Mouse (Mus musculus): ENCODE results near the gene Cavin3. TPM values are rescaled to one million over a fixed set of nuclear protein-coding genes. Genes with fewer than 3 reads are reported as not detected.

Gene Cavin3
- polyA plus RNA-seq (2014; fragmentation: Nextera tagmentation; extraction: Ambion mirVana), result 96.0 and 96.7 TPM in 2 replicates

GRCm38 (mm10) chr7:105481505-105482411 is at the start of gene Cavin3:
TSS of gene Cavin3 (minus strand) at chr7:105482300.
- H3K36me3 ChIP-seq (ENCODE audit: control insufficient read depth, insufficient read depth, low read length), result no peaks in the 10 kb centered on the region
- peak within 1 kb of the TSS; percentile 76 for H3K9ac ChIP-seq (ENCODE audit: low read length)
- ATAC-seq (replicated peaks; ENCODE audit: low FRiP score, low TSS enrichment, low read depth), result peak; percentile 84
- peak within 1 kb of the TSS; percentile 49 for H3K4me3 ChIP-seq (ENCODE audit: low read depth, low read length)
- no peaks in the 10 kb centered on the region for H3K9me3 ChIP-seq (ENCODE audit: control insufficient read depth, low read length)
- H3K27ac ChIP-seq (ENCODE audit: low read depth), result peak within 1 kb of the TSS; percentile 85
- 3% methylated on average over 62 of the region's 63 CpGs for WGBS
- peak; percentile 85 for DNase-seq (ENCODE audit: low spot score)
- H3K4me1 ChIP-seq (replicated peaks; ENCODE audit: control insufficient read depth, insufficient read depth, low read length), result peaks cover 14% of the 10 kb centered on the region
- H3K27me3 ChIP-seq (replicated peaks; ENCODE audit: control insufficient read depth, insufficient read depth, low read length), result no peaks in the 10 kb centered on the region
- peak within 1 kb of the TSS; percentile 82 for H3K4me2 ChIP-seq (ENCODE audit: low read length)

DNA sequence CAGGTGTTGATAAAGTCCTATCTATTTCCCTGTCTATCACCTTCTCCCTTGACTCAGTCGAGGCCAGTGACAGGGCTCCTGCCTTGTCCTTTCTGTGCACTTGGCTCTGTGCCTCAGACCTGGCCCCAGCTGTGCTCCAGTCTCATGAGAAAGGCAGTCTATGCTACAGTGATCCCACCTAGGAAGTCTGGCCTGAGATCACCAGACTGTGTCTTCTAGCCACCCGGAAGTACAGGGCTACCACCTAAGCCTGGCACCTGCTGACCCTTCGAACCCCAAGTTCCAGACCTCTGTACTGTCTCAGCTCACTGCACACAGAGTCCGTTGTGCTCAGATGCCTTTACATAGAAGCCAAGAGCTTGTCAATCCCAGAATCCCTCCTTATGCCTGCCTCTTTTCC is 46.0 kb upstream of the Cavin3 start:
- no peak overlapping the region for H3K9ac ChIP-seq (ENCODE audit: low read length)
- WGBS, result 74% methylated on average over 4 of the region's 4 CpGs

DNA sequence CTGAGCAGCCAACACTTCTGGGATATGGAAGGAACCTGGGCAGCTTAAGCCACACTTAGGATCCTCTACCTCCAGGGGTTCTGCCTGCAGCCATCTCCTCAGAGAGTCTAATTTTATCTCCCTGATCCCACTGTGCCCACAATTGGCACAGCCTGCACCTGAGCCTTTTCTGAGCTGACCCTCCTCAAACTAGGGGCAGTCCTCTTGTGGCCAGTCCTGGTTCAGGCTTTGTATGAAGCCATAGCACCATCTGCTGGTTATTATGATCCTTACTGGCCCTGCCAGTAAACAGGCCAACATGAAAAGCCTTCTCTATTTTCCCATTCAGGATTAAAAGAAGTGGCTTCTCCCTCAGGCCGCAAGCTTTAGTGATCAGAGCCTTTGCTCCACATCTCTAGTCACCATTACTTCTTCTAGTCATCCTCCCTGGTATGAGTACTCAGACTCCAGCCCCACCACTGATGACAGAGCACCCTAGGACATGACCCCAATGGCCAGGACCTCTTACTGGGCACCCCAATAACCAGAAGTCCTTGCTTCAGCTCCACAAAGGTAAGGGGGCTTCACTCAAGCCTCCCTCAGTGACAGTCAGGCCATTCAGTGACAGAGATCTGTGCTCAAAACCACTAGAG is 45.3 kb upstream of the Cavin3 start:
- DNase-seq (ENCODE audit: low spot score), result no peak
- Histone ChIP-seq H3K4me1 (replicated peaks; ENCODE audit: control insufficient read depth, insufficient read depth, low read length) (no peaks in the 10 kb centered on the region), H3K27me3 (replicated peaks; ENCODE audit: control insufficient read depth, insufficient read depth, low read length) (no peaks in the 10 kb centered on the region), H3K36me3 (ENCODE audit: control insufficient read depth, insufficient read depth, low read length) (no peaks in the 10 kb centered on the region), H3K4me3 (ENCODE audit: low read depth, low read length) (no peak overlapping the region), H3K4me2 (ENCODE audit: low read length) (no peak overlapping the region), H3K9ac (ENCODE audit: low read length) (no peak overlapping the region), H3K27ac (ENCODE audit: low read depth) (no peak overlapping the region), H3K9me3 (ENCODE audit: control insufficient read depth, low read length) (no peaks in the 10 kb centered on the region)
- WGBS, result 57% methylated on average over 1 of the region's 1 CpGs
- ATAC-seq (replicated peaks; ENCODE audit: low FRiP score, low TSS enrichment, low read depth), result no peak

More for the DNA sequence above, 46.0 kb upstream of the Cavin3 start:
- DNase-seq (ENCODE audit: low spot score), result no peak
- Histone ChIP-seq H3K4me3 (ENCODE audit: low read depth, low read length) (no peak overlapping the region), H3K36me3 (ENCODE audit: control insufficient read depth, insufficient read depth, low read length) (no peaks in the 10 kb centered on the region), H3K27me3 (replicated peaks; ENCODE audit: control insufficient read depth, insufficient read depth, low read length) (no peaks in the 10 kb centered on the region), H3K4me2 (ENCODE audit: low read length) (no peak overlapping the region), H3K9me3 (ENCODE audit: control insufficient read depth, low read length) (no peaks in the 10 kb centered on the region), H3K27ac (ENCODE audit: low read depth) (no peak overlapping the region), H3K4me1 (replicated peaks; ENCODE audit: control insufficient read depth, insufficient read depth, low read length) (no peaks in the 10 kb centered on the region)
- ATAC-seq (replicated peaks; ENCODE audit: low FRiP score, low TSS enrichment, low read depth), result no peak

DNA sequence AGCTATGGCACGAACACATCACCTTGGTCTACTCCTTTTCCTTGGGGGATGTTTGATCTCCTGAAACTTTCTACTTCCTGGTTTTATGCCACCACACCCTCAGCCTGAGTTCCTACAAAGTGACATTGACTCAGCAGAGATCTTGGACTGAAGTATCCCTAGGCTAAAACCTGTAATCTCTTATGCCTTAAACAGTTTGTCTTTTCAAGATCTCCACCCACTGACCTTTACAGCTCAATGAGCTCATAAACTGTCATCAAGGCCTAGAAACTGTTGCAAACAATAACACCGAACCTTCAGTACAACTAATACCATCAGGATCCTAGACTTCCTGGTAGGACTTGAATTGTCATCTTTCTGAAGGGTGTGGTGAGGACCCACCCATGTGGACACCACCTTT is 42.1 kb upstream of the Cavin3 start:
- WGBS, result 72% methylated on average over 2 of the region's 2 CpGs
- H3K9me3 ChIP-seq (ENCODE audit: control insufficient read depth, low read length), result no peaks in the 10 kb centered on the region
- DNase-seq (ENCODE audit: low spot score), result no peak
- no peak overlapping the region for H3K4me2 ChIP-seq (ENCODE audit: low read length)
- H3K4me3 ChIP-seq (ENCODE audit: low read depth, low read length), result no peak overlapping the region
- no peaks in the 10 kb centered on the region for H3K27me3 ChIP-seq (replicated peaks; ENCODE audit: control insufficient read depth, insufficient read depth, low read length)
- H3K9ac ChIP-seq (ENCODE audit: low read length), result no peak overlapping the region
- ATAC-seq (replicated peaks; ENCODE audit: low FRiP score, low TSS enrichment, low read depth), result no peak
- no peaks in the 10 kb centered on the region for H3K36me3 ChIP-seq (ENCODE audit: control insufficient read depth, insufficient read depth, low read length)
- no peaks in the 10 kb centered on the region; the same call in 1 of the 2 replicates for H3K4me1 ChIP-seq (replicated peaks; ENCODE audit: control insufficient read depth, insufficient read depth, low read length)
- H3K27ac ChIP-seq (ENCODE audit: low read depth), result no peak overlapping the region

DNA sequence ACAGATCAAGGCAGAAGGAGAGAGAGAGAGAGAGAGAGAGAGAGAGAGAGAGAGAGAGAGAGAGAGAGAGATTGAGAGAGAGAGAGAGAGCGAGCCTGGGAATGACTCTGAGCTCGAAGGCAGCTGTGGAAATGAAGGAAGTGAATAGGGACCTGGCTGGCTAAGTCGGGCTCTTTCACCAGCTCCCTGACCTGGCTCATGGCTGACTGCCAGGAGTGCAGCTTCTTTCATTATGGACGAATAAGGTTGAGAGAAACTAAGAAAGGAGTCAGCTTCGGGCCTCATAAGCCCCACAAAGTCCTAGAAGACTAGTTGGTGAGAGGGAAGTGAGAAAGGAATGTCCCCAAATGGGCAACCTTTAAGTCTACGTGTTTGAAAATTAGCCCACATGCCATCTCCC is 38.1 kb upstream of the Cavin3 start:
- Histone ChIP-seq H3K4me1 (replicated peaks; ENCODE audit: control insufficient read depth, insufficient read depth, low read length) (no peaks in the 10 kb centered on the region; the same call in 1 of the 2 replicates), H3K4me2 (ENCODE audit: low read length) (no peak overlapping the region), H3K27me3 (replicated peaks; ENCODE audit: control insufficient read depth, insufficient read depth, low read length) (no peaks in the 10 kb centered on the region), H3K36me3 (ENCODE audit: control insufficient read depth, insufficient read depth, low read length) (no peaks in the 10 kb centered on the region), H3K9ac (ENCODE audit: low read length) (no peak overlapping the region), H3K27ac (ENCODE audit: low read depth) (no peak overlapping the region), H3K9me3 (ENCODE audit: control insufficient read depth, low read length) (no peaks in the 10 kb centered on the region), H3K4me3 (ENCODE audit: low read depth, low read length) (no peak overlapping the region)
- DNase-seq (ENCODE audit: low spot score), result no peak
- ATAC-seq (replicated peaks; ENCODE audit: low FRiP score, low TSS enrichment, low read depth), result no peak
- 21% methylated on average over 6 of the region's 6 CpGs for WGBS

- H3K4me1 ChIP-seq (replicated peaks; ENCODE audit: control insufficient read depth, insufficient read depth, low read length), result no peaks in the 10 kb centered on the region; the same call in none of the 2 replicates
- H3K9me3 ChIP-seq (ENCODE audit: control insufficient read depth, low read length), result no peaks in the 10 kb centered on the region
- ATAC-seq (replicated peaks; ENCODE audit: low FRiP score, low TSS enrichment, low read depth) (no peak), DNase-seq (ENCODE audit: low spot score) (no peak)
- H3K4me2 ChIP-seq (ENCODE audit: low read length), result no peak overlapping the region
- WGBS, result 73% methylated on average over 2 of the region's 2 CpGs
- H3K9ac ChIP-seq (ENCODE audit: low read length), result no peak overlapping the region
- H3K4me3 ChIP-seq (ENCODE audit: low read depth, low read length), result no peak overlapping the region
- no peaks in the 10 kb centered on the region for H3K36me3 ChIP-seq (ENCODE audit: control insufficient read depth, insufficient read depth, low read length)
- no peaks in the 10 kb centered on the region for H3K27me3 ChIP-seq (replicated peaks; ENCODE audit: control insufficient read depth, insufficient read depth, low read length)
- no peak overlapping the region for H3K27ac ChIP-seq (ENCODE audit: low read depth)
Observed at GRCm38 (mm10) chr7:105519771-105520170, 37.7 kb upstream of the Cavin3 start.

DNA sequence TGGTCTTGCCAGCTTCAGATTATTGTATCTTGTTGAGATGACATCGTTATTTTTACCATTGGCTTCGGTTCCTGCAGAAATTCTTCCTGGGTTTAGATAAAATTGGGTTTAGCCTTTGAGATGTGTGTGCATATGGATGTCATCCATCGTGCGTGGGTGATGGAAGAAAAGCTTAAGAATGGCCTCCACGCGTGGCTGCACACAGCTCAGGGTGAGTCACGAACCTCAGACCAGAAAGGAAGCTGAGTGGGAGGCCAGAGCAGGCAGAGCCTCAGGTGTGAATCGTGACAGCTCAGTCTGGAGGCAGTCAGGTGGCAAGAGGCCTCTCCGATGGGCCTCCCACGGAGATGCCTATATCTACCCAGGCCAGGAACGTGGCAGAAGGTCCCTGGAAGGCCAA is 37.2 kb upstream of the Cavin3 start:
- no peaks in the 10 kb centered on the region; the same call in none of the 2 replicates for H3K4me1 ChIP-seq (replicated peaks; ENCODE audit: control insufficient read depth, insufficient read depth, low read length)
- H3K9me3 ChIP-seq (ENCODE audit: control insufficient read depth, low read length), result no peaks in the 10 kb centered on the region
- ATAC-seq (replicated peaks; ENCODE audit: low FRiP score, low TSS enrichment, low read depth), result no peak
- H3K4me3 ChIP-seq (ENCODE audit: low read depth, low read length), result no peak overlapping the region
- no peak overlapping the region for H3K27ac ChIP-seq (ENCODE audit: low read depth)
- WGBS, result 67% methylated on average over 11 of the region's 11 CpGs
- no peak overlapping the region for H3K4me2 ChIP-seq (ENCODE audit: low read length)
- H3K27me3 ChIP-seq (replicated peaks; ENCODE audit: control insufficient read depth, insufficient read depth, low read length), result no peaks in the 10 kb centered on the region
- no peaks in the 10 kb centered on the region for H3K36me3 ChIP-seq (ENCODE audit: control insufficient read depth, insufficient read depth, low read length)
- DNase-seq (ENCODE audit: low spot score), result no peak
- H3K9ac ChIP-seq (ENCODE audit: low read length), result no peak overlapping the region

GRCm38 (mm10) chr7:105516669-105517360 is 34.7 kb upstream of the Cavin3 start:
- no peaks in the 10 kb centered on the region for H3K9me3 ChIP-seq (ENCODE audit: control insufficient read depth, low read length)
- H3K27me3 ChIP-seq (replicated peaks; ENCODE audit: control insufficient read depth, insufficient read depth, low read length), result no peaks in the 10 kb centered on the region
- 30% methylated on average over 9 of the region's 9 CpGs for WGBS
- DNase-seq (ENCODE audit: low spot score), result no peak
- H3K36me3 ChIP-seq (ENCODE audit: control insufficient read depth, insufficient read depth, low read length), result no peaks in the 10 kb centered on the region
- ATAC-seq (replicated peaks; ENCODE audit: low FRiP score, low TSS enrichment, low read depth), result no peak
- H3K4me1 ChIP-seq (replicated peaks; ENCODE audit: control insufficient read depth, insufficient read depth, low read length), result no peaks in the 10 kb centered on the region; the same call in none of the 2 replicates
- H3K4me3 ChIP-seq (ENCODE audit: low read depth, low read length), result no peak overlapping the region
- H3K27ac ChIP-seq (ENCODE audit: low read depth), result no peak overlapping the region
- no peak overlapping the region for H3K9ac ChIP-seq (ENCODE audit: low read length)
- H3K4me2 ChIP-seq (ENCODE audit: low read length), result no peak overlapping the region

Data from intestine, embryonic 14.5 days (tissue).